Mouse (Mus musculus): ENCODE data around the gene Cntfr.

DNA sequence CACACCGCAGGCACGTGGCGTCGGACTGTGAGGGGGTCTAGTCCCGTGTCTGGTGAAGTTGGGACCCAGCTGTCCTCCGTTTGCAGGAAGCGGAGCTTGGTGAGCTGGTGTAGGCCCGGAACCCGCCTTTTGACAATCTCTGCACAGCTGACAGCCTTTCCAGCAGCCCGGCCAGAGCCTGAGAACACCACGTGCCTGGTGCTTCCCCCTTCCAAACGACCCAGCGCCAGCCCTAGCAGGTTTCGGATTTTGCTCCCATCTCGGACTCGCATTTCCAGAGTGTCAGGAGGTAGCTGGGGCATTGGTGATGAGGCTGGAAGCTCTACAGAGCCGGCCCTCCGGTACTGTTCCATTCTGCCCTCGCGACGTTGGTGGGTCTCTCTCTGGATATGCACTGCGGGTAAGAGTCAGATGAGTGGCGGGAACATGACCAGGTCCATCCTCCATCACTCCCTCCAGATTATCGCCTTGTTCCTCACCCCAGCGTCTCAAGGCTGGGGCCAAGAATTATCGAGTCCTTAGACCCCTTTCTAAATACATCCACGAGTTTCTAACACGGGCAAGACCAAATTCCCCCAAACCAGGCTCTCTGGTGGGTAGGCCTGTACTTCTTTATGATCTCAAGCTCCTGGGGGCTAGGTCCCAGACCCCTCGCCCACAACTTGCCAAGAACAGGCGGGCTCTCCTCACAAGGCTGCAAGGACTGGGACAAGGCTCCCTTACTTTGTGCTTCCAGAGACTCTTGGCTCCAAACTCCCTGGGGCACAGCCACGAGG lies 15.7 kb upstream of the Cntfr start:
- TF ChIP-seq POLR2A (IDR thresholded peaks at IDR 0.05; ENCODE audit: borderline replicate concordance, insufficient read depth, low read length) (no peak), CTCF (IDR thresholded peaks at IDR 0.05; ENCODE audit: borderline replicate concordance, insufficient read depth, low read depth, low read length) (no peak)
